Mouse (Mus musculus) liver, adult 2 months (tissue): ENCODE results near the gene Babam2.

Source experiments
- CTCF ChIP-seq: fragments of 200-500 bp; IDR thresholded peaks from 2 replicates; pipeline ENCODE4 v1.5.1; 2011; ENCODE audit warnings: low read depth, low read length, control low read depth
- POLR2A ChIP-seq: fragments of 200-500 bp; IDR thresholded peaks from 2 replicates; pipeline ENCODE4 v1.6.1; 2011; ENCODE audit warnings: low read length, control low read depth; ENCODE audit not compliant: insufficient read depth; ENCODE audit errors: extremely low read depth

GRCm38 (mm10) chr5:31884962-31885361 lies 187.5 kb downstream of the Babam2 start:
- no peak for TF ChIP-seq CTCF
- no peak for TF ChIP-seq POLR2A
